Mouse (Mus musculus) adrenal gland, postnatal 36 days (tissue): ENCODE measurements around the gene Paqr5. TPM values are rescaled to one million over a fixed set of nuclear protein-coding genes. Genes with fewer than 3 reads are reported as not detected.
A peak's percentile ranks its signal among the peaks of the same experiment; 100 is the strongest.

Experiments used
- DNase-seq, 2 experiments: peaks; one replicate each; pipeline ENCODE4 v3.0.0; 2021; ENCODE audit warnings: mixed read lengths in 1 of 2
- total RNA-seq, 2 experiments: library from RNA; stranded (reverse); gene quantifications; 2 replicates each; pipeline ENCODE4 v1.2.3; 2021

Gene Paqr5
- total RNA-seq, 2 experiments from 2014 or later, result 0.99 to 10.8 TPM

DNA sequence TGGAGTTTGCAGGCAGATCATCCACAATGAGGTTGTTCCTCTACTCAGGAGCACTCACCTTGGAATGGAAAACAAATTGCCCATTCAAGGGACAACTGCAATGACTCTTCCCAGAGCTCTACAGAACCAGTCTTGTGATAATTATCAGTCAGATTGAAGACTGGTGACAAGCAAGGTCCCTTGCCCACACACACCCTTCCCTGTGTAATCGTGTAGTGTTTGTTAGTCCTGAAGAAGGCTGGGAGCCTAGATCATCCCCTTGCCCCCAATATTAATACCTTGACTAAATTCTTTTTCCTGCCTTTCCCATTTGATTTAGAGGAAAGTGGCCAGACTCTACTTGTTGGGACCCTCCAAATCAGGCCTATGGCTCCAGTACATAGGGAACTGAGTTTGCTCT, 117.0 kb downstream of the Paqr5 start:
- no peak for DNase-seq

DNA sequence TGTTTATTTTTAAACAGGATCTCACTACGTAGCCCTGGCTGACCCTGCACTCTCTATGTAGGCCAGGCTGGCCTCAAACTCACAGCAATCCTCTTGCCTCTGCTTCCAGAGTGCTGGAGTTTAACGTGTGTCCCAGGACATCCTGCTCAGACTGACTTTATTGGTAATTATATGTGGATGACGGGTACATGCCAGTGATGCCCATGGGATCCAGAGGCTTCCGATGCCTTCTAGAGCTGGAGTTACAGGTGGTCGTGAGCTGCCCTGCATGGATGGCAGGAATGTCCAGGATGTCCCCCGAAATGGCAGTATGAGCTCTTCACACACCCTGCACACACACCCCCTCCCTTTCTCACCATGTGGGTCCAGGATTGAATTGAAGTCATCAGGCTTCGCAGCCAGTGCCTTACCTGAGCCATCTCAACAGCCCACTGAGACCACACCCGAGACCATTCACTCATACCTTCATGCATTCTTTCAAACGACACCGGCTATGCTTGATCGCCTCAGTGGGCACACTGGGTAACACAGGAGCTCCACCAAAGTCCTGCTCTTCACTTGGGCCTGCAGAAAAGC, 117.7 kb downstream of the Paqr5 start:
- DNase-seq, result no peak

DNA sequence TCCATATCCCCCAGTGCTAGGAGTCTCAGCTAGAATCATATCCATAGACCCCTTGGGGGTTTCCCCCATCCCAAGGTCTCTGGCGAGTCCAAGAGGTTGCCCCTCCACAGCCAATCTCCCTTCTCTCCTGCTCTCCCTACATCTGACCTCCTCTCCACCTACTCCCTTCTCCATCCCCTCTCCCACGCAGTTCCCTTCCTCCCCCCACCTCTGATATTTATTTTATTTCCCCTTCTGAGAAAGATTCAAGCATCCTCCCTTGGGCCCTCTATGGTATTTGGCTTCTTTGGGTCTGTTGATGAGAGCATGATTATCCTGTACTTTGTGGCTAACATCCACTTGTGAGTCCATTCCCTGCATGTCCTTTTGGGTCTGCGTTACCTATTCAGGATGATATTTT, 118.3 kb downstream of the Paqr5 start:
- DNase-seq, result no peak

DNA sequence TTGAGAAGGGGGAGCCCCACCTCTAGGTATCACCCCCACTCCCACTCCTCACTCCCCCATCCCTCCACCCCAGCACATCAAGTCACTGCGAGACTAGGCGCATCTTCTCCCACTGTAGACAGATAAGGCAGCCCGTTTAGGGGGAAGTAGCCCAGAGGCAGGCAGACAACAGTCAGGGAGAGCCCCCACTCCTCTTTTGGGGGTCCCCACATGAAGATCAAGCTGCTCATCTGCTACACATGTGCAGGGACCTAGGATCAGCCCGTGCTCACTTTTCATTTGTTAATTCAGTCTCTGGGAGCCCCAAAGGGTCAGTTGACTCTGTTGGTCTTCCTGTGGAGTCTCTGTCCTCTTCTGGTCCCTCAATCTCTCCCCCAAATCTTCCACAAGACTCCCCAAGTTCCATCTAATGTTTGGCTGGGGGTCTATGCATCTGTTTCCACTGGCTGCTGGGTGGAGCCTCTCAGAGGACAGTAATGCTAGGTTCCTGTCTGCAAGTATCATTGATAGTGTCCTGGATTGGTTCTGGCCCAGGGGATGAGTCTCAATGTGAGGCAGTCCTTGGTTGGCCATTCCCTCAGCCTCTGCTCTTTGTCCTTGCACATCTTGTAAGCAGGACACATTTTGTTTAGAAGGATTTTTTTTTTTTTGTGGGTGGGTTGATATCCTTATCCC, 118.9 kb downstream of the Paqr5 start:
- no peak for DNase-seq

DNA sequence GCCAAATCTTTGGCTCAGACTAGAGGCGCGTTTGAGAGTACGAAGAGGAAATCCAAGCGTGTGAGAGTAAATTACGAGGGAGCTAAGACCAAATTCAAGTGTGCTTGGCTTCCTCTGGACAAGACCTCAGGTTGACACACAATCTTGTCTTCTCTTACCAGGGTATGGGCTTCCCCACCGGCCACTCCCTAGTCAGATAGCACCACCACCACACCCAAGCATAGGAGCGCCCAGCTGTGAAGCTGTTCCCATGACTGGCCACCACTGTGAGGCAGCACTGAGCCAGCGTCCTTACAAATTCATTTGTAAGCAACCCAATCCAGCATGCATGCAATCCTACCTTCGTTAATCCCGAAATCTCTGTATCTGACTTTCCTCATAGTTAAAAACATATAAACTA, 119.7 kb downstream of the Paqr5 start:
- DNase-seq, result peak; percentile 55 to 69

DNA sequence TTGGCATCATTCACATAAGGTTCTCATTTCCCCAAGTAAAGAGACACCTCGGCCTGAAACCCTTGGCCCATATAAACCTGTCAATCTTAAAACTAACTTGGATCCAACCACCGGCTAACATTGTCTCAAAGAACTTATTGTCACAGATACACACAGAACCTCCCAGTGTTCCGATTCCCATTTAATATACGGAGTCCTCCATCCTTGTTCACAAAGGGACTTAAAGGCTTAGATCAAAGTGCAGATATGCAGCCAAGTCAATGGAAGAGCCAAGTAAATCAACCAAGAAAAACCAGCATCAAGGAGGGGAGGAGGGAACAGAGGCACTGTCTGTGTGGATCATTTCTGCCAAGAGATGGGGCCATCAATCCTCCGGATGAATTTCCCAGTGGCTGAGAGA, 121.1 kb downstream of the Paqr5 start:
- no peak for DNase-seq

DNA sequence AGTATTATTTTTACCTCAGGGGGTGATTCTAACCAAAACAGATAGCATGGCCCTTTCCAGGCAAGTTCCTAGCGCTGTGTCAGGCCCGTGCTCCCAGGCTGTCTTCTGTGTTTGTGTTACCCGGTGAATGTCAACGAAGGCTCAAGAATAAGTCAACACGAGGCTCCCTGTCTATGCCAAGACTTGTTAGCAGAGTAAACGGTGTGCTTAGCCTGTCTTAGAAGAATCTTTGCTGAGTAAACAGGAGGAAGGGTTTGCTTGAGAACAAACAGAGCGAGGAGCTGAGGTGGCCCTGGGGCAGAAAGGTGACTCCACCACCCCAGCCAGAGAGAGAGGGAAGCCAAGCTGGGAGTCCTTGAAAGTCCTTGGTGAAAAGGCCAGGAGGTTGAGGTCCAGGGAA, 122.5 kb downstream of the Paqr5 start:
- DNase-seq, result no peak

Other genes starting within 250 kb of the Paqr5 start
- gene Rplp1, start 112.3 kb downstream of the Paqr5 start, total RNA-seq, result 1,000 to 10,000 TPM; 2,143 to 2,265 TPM
- 1 to 10 TPM; 5.5 to 8.5 TPM for gene Kif23, start 80.1 kb downstream of the Paqr5 start, total RNA-seq
- 10 to 100 TPM; 38.5 to 41.8 TPM for gene Glce, start 95.8 kb upstream of the Paqr5 start, total RNA-seq